Mouse (Mus musculus) CH12.LX (cell line): ENCODE measurements around the gene Tom1. TPM values are rescaled to one million over a fixed set of nuclear protein-coding genes. Genes with fewer than 3 reads are reported as not detected.
A peak's percentile ranks its signal among the peaks of the same experiment; 100 is the strongest.

Experiments used
- DNase-seq: peaks from one replicate; pipeline ENCODE4 v3.0.0-alpha.2; 2013; ENCODE audit errors: extremely low read depth
- H3K27ac ChIP-seq: 2 replicates; pipeline ENCODE4 v1.5.1; 2012; ENCODE audit warnings: low read depth, mild to moderate bottlenecking, control low read depth, moderate library complexity; ENCODE audit not compliant: insufficient read depth
- H3K27me3 ChIP-seq: replicated peaks from 2 replicates; pipeline ENCODE3; 2012; ENCODE audit warnings: inconsistent platforms
- H3K36me3 ChIP-seq, 2 experiments: replicated peaks in 1 of 2; 2 replicates each; pipeline versions ENCODE3 to v1.6.1; 2012; ENCODE audit warnings: inconsistent platforms in 1 of 2, low read length in 1 of 2, mild to moderate bottlenecking in 1 of 2, mixed read lengths in 1 of 2, moderate library complexity in 1 of 2; ENCODE audit not compliant: control insufficient read depth in 1 of 2, insufficient read depth in 1 of 2
- H3K4me1 ChIP-seq, 2 experiments: 2 replicates each; pipeline ENCODE4 v1.6.1; 2012; ENCODE audit warnings: inconsistent platforms in 1 of 2, moderate library complexity in 1 of 2; ENCODE audit not compliant: insufficient read depth in 2 of 2, control insufficient read depth in 1 of 2
- H3K4me2 ChIP-seq: 2 replicates; pipeline ENCODE4 v1.6.1; 2012; ENCODE audit warnings: low read depth, mild to moderate bottlenecking, control low read depth; ENCODE audit not compliant: poor library complexity, insufficient read depth, severe bottlenecking
- H3K4me3 ChIP-seq, 3 experiments: fragments of 150-350 bp in 1 of 3; sonication (generic) in 1 of 3; replicated peaks in 1 of 3; 2 replicates each; pipeline versions ENCODE3 to v1.5.1; 2011 to 2012; ENCODE audit warnings: low read depth in 2 of 3, low read length in 2 of 3, mild to moderate bottlenecking in 2 of 3, moderate library complexity in 2 of 3, control low read depth in 1 of 3, improper control_type of control experiment in 1 of 3, inconsistent platforms in 1 of 3, mixed read lengths in 1 of 3; ENCODE audit not compliant: poor library complexity in 1 of 3
- H3K79me2 ChIP-seq: replicated peaks from 2 replicates; pipeline ENCODE4 v1.6.1; 2012; ENCODE audit warnings: mild to moderate bottlenecking, moderate library complexity; ENCODE audit not compliant: control insufficient read depth, poor library complexity, insufficient read depth, severe bottlenecking; ENCODE audit errors: extremely low read depth
- H3K9ac ChIP-seq: 2 replicates; pipeline ENCODE4 v1.6.1; 2012; ENCODE audit warnings: low read depth, mild to moderate bottlenecking, control low read depth, moderate library complexity; ENCODE audit not compliant: insufficient read depth
- H3K9me3 ChIP-seq: replicated peaks from 2 replicates; pipeline ENCODE3; 2012; ENCODE audit warnings: low read length, inconsistent platforms, mixed read lengths
- BHLHE40 ChIP-seq: IDR thresholded peaks from 2 replicates; pipeline ENCODE4 v1.6.1; 2011; ENCODE audit warnings: mild to moderate bottlenecking, low read depth, low read length, improper control_type of control experiment
- CHD1 ChIP-seq: IDR thresholded peaks from 2 replicates; pipeline ENCODE4 v1.6.1; 2012; ENCODE audit warnings: low read depth, low read length, improper control_type of control experiment, inconsistent platforms
- CHD2 ChIP-seq: IDR thresholded peaks from 2 replicates; pipeline ENCODE4 v1.6.1; 2011; ENCODE audit warnings: low read length, improper control_type of control experiment
- CTCF ChIP-seq, 2 experiments: IDR thresholded peaks in 1 of 2; conservative IDR thresholded peaks in 1 of 2; 2 replicates each; pipeline ENCODE4 v1.5.1; 2011 to 2012; ENCODE audit warnings: low read depth in 2 of 2, low read length in 2 of 2, improper control_type of control experiment in 1 of 2, inconsistent platforms in 1 of 2, mild to moderate bottlenecking in 1 of 2, moderate library complexity in 1 of 2
- E2F4 ChIP-seq: IDR thresholded peaks from 2 replicates; pipeline ENCODE4 v1.6.1; 2011; ENCODE audit warnings: low read depth, low read length, improper control_type of control experiment; ENCODE audit not compliant: insufficient replicate concordance
- GABPA ChIP-seq: IDR thresholded peaks from 2 replicates; pipeline ENCODE4 v1.6.1; 2012; ENCODE audit warnings: low read depth, low read length, improper control_type of control experiment, inconsistent platforms; ENCODE audit not compliant: insufficient replicate concordance
- HCFC1 ChIP-seq: IDR thresholded peaks from 2 replicates; pipeline ENCODE4 v1.6.1; 2012; ENCODE audit warnings: low read depth, mild to moderate bottlenecking, inconsistent platforms, low read length, improper control_type of control experiment
- IRF4 ChIP-seq: IDR thresholded peaks from 2 replicates; pipeline ENCODE4 v1.6.1; 2014; ENCODE audit warnings: low read depth, mild to moderate bottlenecking, inconsistent platforms, low read length, improper control_type of control experiment
- JUND ChIP-seq: conservative IDR thresholded peaks from 2 replicates; pipeline ENCODE4 v1.6.1; 2011; ENCODE audit warnings: low read depth, low read length, improper control_type of control experiment
- MAFK ChIP-seq: IDR thresholded peaks from 2 replicates; pipeline ENCODE4 v1.6.1; 2011; ENCODE audit warnings: low read length, improper control_type of control experiment; ENCODE audit not compliant: insufficient replicate concordance
- MAX ChIP-seq: IDR thresholded peaks from 2 replicates; pipeline ENCODE4 v1.6.1; 2011; ENCODE audit warnings: low read length, improper control_type of control experiment
- MXI1 ChIP-seq: IDR thresholded peaks from 2 replicates; pipeline ENCODE4 v1.6.1; 2011; ENCODE audit warnings: mild to moderate bottlenecking, low read depth, low read length, improper control_type of control experiment
- MYC ChIP-seq: IDR thresholded peaks from 2 replicates; pipeline ENCODE4 v1.6.1; 2011; ENCODE audit warnings: low read depth, mild to moderate bottlenecking, improper control_type of control experiment, low read length
- NELFE ChIP-seq: IDR thresholded peaks from 2 replicates; pipeline ENCODE4 v1.6.1; 2011; ENCODE audit warnings: low read depth, low read length, improper control_type of control experiment
- NRF1 ChIP-seq: IDR thresholded peaks from 2 replicates; pipeline ENCODE4 v1.6.1; 2014; ENCODE audit warnings: low read depth, mild to moderate bottlenecking, inconsistent platforms, low read length, improper control_type of control experiment, moderate library complexity
- POLR2A ChIP-seq: IDR thresholded peaks from 2 replicates; pipeline ENCODE4 v1.6.1; 2011; ENCODE audit warnings: low read depth, mild to moderate bottlenecking, improper control_type of control experiment, low read length
- RAD21 ChIP-seq: IDR thresholded peaks from 2 replicates; pipeline ENCODE4 v1.6.1; 2011; ENCODE audit warnings: low read depth, mild to moderate bottlenecking, low read length, improper control_type of control experiment, moderate library complexity
- SIN3A ChIP-seq: IDR thresholded peaks from 2 replicates; pipeline ENCODE4 v1.6.1; 2012; ENCODE audit warnings: low read length, improper control_type of control experiment, inconsistent platforms
- SMC3 ChIP-seq: IDR thresholded peaks from 2 replicates; pipeline ENCODE4 v1.6.1; 2011; ENCODE audit warnings: low read depth, low read length, improper control_type of control experiment
- TCF12 ChIP-seq: IDR thresholded peaks from 2 replicates; pipeline ENCODE4 v1.6.1; 2014; ENCODE audit warnings: low read depth, mild to moderate bottlenecking, inconsistent platforms, low read length, improper control_type of control experiment
- ZC3H11A ChIP-seq: IDR thresholded peaks from 2 replicates; pipeline ENCODE4 v1.6.1; 2012; ENCODE audit warnings: low read depth, mild to moderate bottlenecking, inconsistent platforms, low read length, improper control_type of control experiment
- ZKSCAN1 ChIP-seq: IDR thresholded peaks from 2 replicates; pipeline ENCODE4 v1.6.1; 2012; ENCODE audit warnings: low read depth, inconsistent platforms, low read length, improper control_type of control experiment, borderline replicate concordance
- ZMIZ1 ChIP-seq: IDR thresholded peaks from 2 replicates; pipeline ENCODE4 v1.6.1; 2012; ENCODE audit warnings: low read depth, mild to moderate bottlenecking, inconsistent platforms, low read length, improper control_type of control experiment
- ZNF384 ChIP-seq: IDR thresholded peaks from 2 replicates; pipeline ENCODE4 v1.6.1; 2012; ENCODE audit warnings: low read depth, low read length, improper control_type of control experiment, inconsistent platforms
- dilution Hi-C: fragments of 300-500 bp; cut with MboI; formaldehyde crosslinking; loops from 2 replicates; pipeline ENCODE4 v1.14.3; 2020; ENCODE audit warnings: low sequenced_read_pairs; ENCODE audit not compliant: extremely low pct_unique_long_range_greater_than_20kb, extremely low pct_ligation_motif_present
- in situ Hi-C: fragments of 300-500 bp; cut with MboI; formaldehyde crosslinking; loops from 3 replicates; pipeline ENCODE4 v1.14.3; 2019; ENCODE audit warnings: low sequenced_read_pairs, low pct_ligation_motif_present, low pct_unique_long_range_greater_than_20kb, mixed read lengths
- polyA plus RNA-seq: library from polyadenylated mRNA; unstranded; fragments of >175 nt; gene quantifications from 2 replicates; pipeline ENCODE4 v1.2.1, GENCODE M21; 2012; ENCODE audit warnings: low read depth; ENCODE audit not compliant: insufficient read length
- total RNA-seq, 2 experiments: library from RNA; depleted of rRNA; stranded (reverse); fragments of 300-350 nt in 1 of 2; fragments of >200 nt in 1 of 2; gene quantifications; 2 replicates each; pipeline ENCODE4 v1.2.3; 2012 to 2014

Tom1 gene
- total and polyA plus RNA-seq, 3 experiments: 13.4 to 25.3 (median 18.4) TPM

- Histone ChIP-seq H3K27me3 (no peaks in the 10 kb centered on the region), H3K79me2 (no peaks in the 10 kb centered on the region), H3K4me1 (peaks cover 5 to 7% of the 10 kb centered on the region in 2 experiments), H3K4me2 (no peak overlapping the region), H3K27ac (no peak overlapping the region), H3K4me3 (no peak overlapping the region), H3K9me3 (no peaks in the 10 kb centered on the region), H3K9ac (no peak overlapping the region), H3K36me3 (peaks cover 12 to 23% of the 10 kb centered on the region in 2 experiments)
- TF ChIP-seq BHLHE40 (peak; percentile 95), E2F4 (no peak), CHD1 (no peak), ZKSCAN1 (no peak), NRF1 (peak; percentile 29; the same call in 1 of the 2 replicates), NELFE (peak; percentile 49; the same call in 1 of the 2 replicates), MAFK (no peak), IRF4 (peak; percentile 58; the same call in 1 of the 2 replicates), TCF12 (peak; percentile 34; the same call in 1 of the 2 replicates), MYC (peak; percentile 99), CHD2 (no peak), GABPA (no peak), SMC3 (peak; percentile 90), POLR2A (no peak), SIN3A (peak; percentile 77), ZMIZ1 (no peak), ZC3H11A (peak; percentile 53), CTCF (conservative IDR thresholded peaks at IDR 0.05 in 1 of 2, IDR thresholded peaks at IDR 0.05 in 1 of 2; ENCODE audit: low read depth in 2 of 2, low read length in 2 of 2) (peak; percentile 53 to 94), ZNF384 (no peak), MXI1 (peak; percentile 86), HCFC1 (peak; percentile 17; the same call in 1 of the 2 replicates), MAX (peak; percentile 96), RAD21 (peak; percentile 92), JUND (no peak; the same call in 1 of the 2 replicates)
- in situ Hi-C loops: loop anchor here (5.0 kb wide), 1 partner anchor 36 kb away; the partner anchor contains the start of gene Mcm5
- dilution Hi-C loops: no loop called here
- DNase-seq: peak; percentile 81
Measured at GRCm38 (mm10) chr8:75071627-75072346, 38.3 kb downstream of the Tom1 start.
